Mouse (Mus musculus) heart, adult 2 months (tissue): Measurements from ENCODE around the gene Rassf2. TPM values are rescaled to one million over a fixed set of nuclear protein-coding genes. Genes with fewer than 3 reads are reported as not detected.
A peak's percentile ranks its signal among the peaks of the same experiment; 100 is the strongest.

Experiments used
- DNase-seq, 2 experiments: peaks; one replicate each; pipeline ENCODE4 v3.0.0; 2021
- H3K27ac ChIP-seq: fragments of 200-600 bp; 2 replicates; pipeline ENCODE4 v1.8.1; 2022
- H3K27me3 ChIP-seq: fragments of 200-500 bp; 2 replicates; pipeline ENCODE4 v1.6.1; 2012; ENCODE audit warnings: mild to moderate bottlenecking, low read length, inconsistent platforms, mixed read lengths; ENCODE audit not compliant: control insufficient read depth, insufficient read depth
- H3K36me3 ChIP-seq: fragments of 200-500 bp; 2 replicates; pipeline ENCODE4 v1.6.1; 2012; ENCODE audit warnings: low read length, inconsistent platforms; ENCODE audit not compliant: control insufficient read depth, insufficient read depth
- H3K4me1 ChIP-seq: fragments of 200-500 bp; 2 replicates; pipeline ENCODE4 v1.6.1; 2011; ENCODE audit warnings: low read length; ENCODE audit not compliant: control insufficient read depth, insufficient read depth
- H3K4me3 ChIP-seq: fragments of 200-600 bp; 2 replicates; pipeline ENCODE4 v1.8.1; 2022
- H3K79me2 ChIP-seq: fragments of 200-500 bp; replicated peaks from 2 replicates; pipeline ENCODE4 v1.6.1; 2012; ENCODE audit warnings: mild to moderate bottlenecking, inconsistent platforms, low read length, moderate library complexity, mixed read lengths; ENCODE audit not compliant: control insufficient read depth, insufficient read depth
- H3K9ac ChIP-seq: fragments of 200-500 bp; 2 replicates; pipeline ENCODE4 v1.6.1; 2012; ENCODE audit warnings: low read depth, mild to moderate bottlenecking, control low read depth, inconsistent platforms, low read length, mixed read lengths
- CTCF ChIP-seq: fragments of 200-600 bp; IDR thresholded peaks from 2 replicates; pipeline ENCODE4 v1.8.1; 2022; ENCODE audit warnings: antibody characterized with exemption, mild to moderate bottlenecking, moderate library complexity
- EP300 ChIP-seq: fragments of 200-500 bp; IDR thresholded peaks from 2 replicates; pipeline ENCODE4 v1.6.1; 2011; ENCODE audit warnings: low read depth, low read length, control low read depth; ENCODE audit not compliant: insufficient read depth
- POLR2A ChIP-seq: fragments of 200-500 bp; IDR thresholded peaks from 2 replicates; pipeline ENCODE4 v1.6.1; 2011; ENCODE audit warnings: mild to moderate bottlenecking, low read depth, low read length, control low read depth; ENCODE audit not compliant: insufficient read depth
- WGBS: fragments of 180-500 bp; shearing (Covaris S2); methylation state at CpG from one replicate; pipeline ENCODE4 v1.1.7; 2018; 5-methylcytosine and 5-hydroxymethylcytosine counted together
- intact Hi-C: fragments of 180-260 bp; cut with DNase I; formaldehyde crosslinking; loops from one replicate; pipeline ENCODE4 v1.15.1; 2025
- polyA plus RNA-seq: library from polyadenylated mRNA; depleted of rRNA; stranded (reverse); fragments of >200 nt; gene quantifications from 2 replicates; pipeline ENCODE4 v1.2.3, GENCODE M21; 2012
- total RNA-seq, 2 experiments: library from RNA; stranded (reverse); gene quantifications; 2 replicates each; pipeline ENCODE4 v1.2.3; 2021

Gene Rassf2
- total and polyA plus RNA-seq, 3 experiments = 6.0 to 11.5 (median 6.8) TPM

DNA sequence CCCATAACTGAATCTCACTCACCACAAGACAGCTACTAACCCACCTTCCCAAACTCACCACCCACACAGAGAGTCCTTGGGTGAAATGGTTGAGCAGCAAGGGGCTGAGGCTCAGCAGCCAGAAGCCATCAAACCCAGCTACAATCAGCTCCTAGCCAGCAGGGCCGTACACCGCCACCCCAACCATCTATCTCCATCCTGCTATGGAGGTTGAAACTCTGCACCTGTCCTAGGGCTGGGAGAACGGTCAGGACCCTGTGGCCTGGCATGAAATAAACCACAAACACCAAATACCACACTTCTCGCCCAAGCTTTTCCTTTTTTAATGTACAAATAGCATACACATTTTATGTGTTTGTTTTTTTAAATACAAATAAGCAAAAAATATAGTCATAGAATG is 6.0 kb downstream of the Rassf2 start:
- no peaks in the 10 kb centered on the region for H3K79me2 ChIP-seq
- intact Hi-C loops = no loop called here
- TF ChIP-seq POLR2A = no peak
- TF ChIP-seq CTCF = no peak
- no peak for TF ChIP-seq EP300
- no peaks in the 10 kb centered on the region for H3K27me3 ChIP-seq
- H3K4me3 ChIP-seq = no peak overlapping the region
- 95% methylated on average over 4 of the region's 4 CpGs for WGBS
- peaks cover 8% of the 10 kb centered on the region for H3K4me1 ChIP-seq
- H3K36me3 ChIP-seq = peaks cover 2% of the 10 kb centered on the region; the same call in 1 of the 2 replicates
- H3K9ac ChIP-seq = no peak overlapping the region
- no peak overlapping the region for H3K27ac ChIP-seq
- no peak for DNase-seq

DNA sequence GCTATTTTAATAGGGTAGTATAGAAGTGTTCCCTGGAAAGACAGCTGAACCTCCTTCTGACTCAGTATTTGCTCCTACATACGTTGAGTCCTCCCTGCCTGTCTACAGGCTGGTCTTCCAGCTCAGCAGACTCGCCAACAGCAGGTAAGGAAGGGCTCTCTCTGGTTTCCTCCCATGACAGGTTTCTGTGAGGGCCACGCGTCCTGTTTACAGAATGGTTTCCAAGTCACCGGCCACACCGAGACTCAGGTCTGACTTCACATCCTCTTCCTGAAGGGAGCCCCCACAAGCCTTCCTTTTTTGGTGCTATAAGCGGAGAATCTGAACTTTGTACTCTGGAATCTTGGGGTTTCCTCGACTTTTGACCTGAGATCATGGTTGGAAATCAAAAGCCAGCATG is 7.4 kb downstream of the Rassf2 start:
- peak overlapping the region; percentile 12; the same call in 1 of the 2 replicates for H3K27ac ChIP-seq
- peaks cover 8% of the 10 kb centered on the region for H3K4me1 ChIP-seq
- intact Hi-C loops = no loop called here
- no peaks in the 10 kb centered on the region for H3K27me3 ChIP-seq
- peaks cover 2% of the 10 kb centered on the region; the same call in 1 of the 2 replicates for H3K36me3 ChIP-seq
- TF ChIP-seq CTCF = no peak
- TF ChIP-seq POLR2A = no peak
- no peak for TF ChIP-seq EP300
- no peak overlapping the region for H3K9ac ChIP-seq
- H3K4me3 ChIP-seq = no peak overlapping the region
- peak in 1 of 2 experiments; percentile 58 for DNase-seq
- WGBS = 48% methylated on average over 8 of the region's 8 CpGs
- H3K79me2 ChIP-seq = no peaks in the 10 kb centered on the region

DNA sequence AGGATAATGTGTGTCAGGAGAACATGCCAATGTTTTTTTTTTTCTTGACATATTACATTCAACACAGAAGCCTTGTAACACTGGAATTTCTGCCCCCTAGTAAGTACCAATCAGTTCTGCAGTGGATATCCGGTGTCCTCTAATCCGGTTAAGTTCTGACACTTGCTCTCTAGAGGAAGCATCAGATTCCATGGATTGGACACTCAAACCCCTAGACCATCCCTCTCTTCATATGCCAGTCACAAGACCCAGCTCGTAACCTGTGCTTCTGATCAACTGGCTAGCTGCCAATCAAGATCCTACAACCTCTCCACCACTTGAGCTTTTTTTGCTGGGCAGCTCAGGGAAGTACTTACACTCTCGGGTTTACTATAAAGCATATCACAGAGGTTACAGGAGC is 8.4 kb downstream of the Rassf2 start:
- Histone ChIP-seq H3K27me3 (no peaks in the 10 kb centered on the region), H3K9ac (no peak overlapping the region), H3K79me2 (no peaks in the 10 kb centered on the region), H3K4me1 (peaks cover 8% of the 10 kb centered on the region), H3K4me3 (no peak overlapping the region), H3K36me3 (peaks cover 2% of the 10 kb centered on the region; the same call in 1 of the 2 replicates), H3K27ac (peak overlapping the region; percentile 40)
- DNase-seq = no peak
- intact Hi-C loops = no loop called here
- no peak for TF ChIP-seq EP300
- TF ChIP-seq CTCF = no peak
- TF ChIP-seq POLR2A = no peak
- WGBS = 61% methylated on average over 4 of the region's 4 CpGs

DNA sequence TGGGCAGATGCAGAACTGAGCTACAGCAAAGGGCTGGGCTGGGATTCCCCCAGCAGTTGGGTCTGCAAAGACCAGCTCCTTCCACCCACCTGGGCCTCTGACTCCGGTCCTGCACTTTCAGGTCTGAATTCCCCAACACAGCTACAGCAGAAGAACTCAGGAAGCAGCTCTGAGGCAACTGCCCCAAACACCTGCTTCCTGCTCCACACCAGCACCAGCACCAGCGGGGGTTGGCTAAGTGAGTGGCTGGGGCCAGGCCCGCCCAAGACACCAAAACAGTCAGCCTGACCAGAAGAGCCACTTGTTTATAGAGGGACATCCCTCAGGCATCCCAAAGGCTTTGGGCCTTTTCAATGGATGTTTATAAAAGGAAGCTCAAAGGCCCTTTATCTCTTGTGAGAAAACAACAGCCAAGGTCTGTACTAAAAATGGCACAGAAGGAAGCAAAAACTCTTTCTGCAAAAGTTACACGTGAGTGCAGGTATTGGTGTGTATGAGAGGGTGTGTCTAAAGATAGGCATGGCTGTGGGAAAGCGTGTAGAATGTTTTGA is 9.0 kb downstream of the Rassf2 start:
- Histone ChIP-seq H3K4me1 (peaks cover 8% of the 10 kb centered on the region), H3K36me3 (peaks cover 2% of the 10 kb centered on the region; the same call in 1 of the 2 replicates), H3K27me3 (no peaks in the 10 kb centered on the region), H3K4me3 (no peak overlapping the region), H3K9ac (no peak overlapping the region), H3K27ac (peak overlapping the region; percentile 40), H3K79me2 (no peaks in the 10 kb centered on the region)
- peak in 1 of 2 experiments; percentile 76 for DNase-seq
- TF ChIP-seq POLR2A = 0 out of 2 replicates have a peak, but pooled peaks have one; percentile 18
- TF ChIP-seq CTCF = no peak
- intact Hi-C loops = no loop called here
- WGBS = 34% methylated on average over 5 of the region's 5 CpGs

DNA sequence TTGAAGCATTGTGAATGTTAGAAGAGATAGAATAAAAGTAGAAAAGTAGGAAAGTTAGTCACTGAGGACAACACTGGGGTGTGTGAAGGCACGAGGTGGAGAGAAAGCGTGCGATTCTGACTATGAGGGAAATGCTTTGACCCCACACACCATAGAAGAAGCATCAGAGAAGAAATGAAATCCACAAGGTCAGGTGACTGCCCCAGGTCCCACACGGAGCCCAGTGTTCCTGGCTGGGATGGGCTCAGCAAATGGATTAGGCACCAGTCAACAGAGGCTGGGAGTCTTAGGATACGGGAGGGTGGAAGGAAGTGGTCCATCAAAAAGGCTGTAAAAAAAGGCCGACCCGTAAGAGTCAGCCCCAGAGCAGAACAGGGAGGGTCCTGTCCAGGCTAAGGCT is 9.6 kb downstream of the Rassf2 start:
- Histone ChIP-seq H3K9ac (no peak overlapping the region), H3K36me3 (peaks cover 2% of the 10 kb centered on the region; the same call in 1 of the 2 replicates), H3K79me2 (no peaks in the 10 kb centered on the region), H3K4me3 (no peak overlapping the region), H3K4me1 (peaks cover 8% of the 10 kb centered on the region), H3K27ac (peak overlapping the region; percentile 40), H3K27me3 (no peaks in the 10 kb centered on the region)
- DNase-seq = no peak
- WGBS = 70% methylated on average over 7 of the region's 7 CpGs
- intact Hi-C loops = no loop called here
- TF ChIP-seq POLR2A (no peak), EP300 (no peak), CTCF (no peak)

DNA sequence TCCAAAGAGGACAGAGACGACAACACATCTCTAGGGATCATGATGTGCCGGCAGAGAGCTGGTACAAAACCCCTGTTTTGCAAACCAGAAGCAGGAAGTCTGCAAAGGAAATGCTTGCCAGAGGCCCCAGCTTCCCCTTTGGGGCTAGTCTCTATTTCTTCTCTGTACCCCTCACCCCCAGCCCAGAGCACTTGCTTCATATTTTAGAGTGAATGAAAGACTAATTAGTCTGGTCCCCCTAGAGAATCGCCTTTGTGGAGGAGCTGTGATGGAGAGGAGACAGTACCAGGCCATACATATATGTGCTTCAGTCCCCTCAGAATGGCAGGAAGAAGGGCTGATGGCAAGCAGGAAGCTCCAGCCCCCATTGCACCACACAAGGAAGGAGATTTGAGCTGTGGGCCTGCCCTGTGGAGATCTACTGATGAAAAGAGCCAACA is 10.7 kb downstream of the Rassf2 start:
- H3K4me3 ChIP-seq = no peak overlapping the region
- TF ChIP-seq EP300 = no peak
- no peaks in the 10 kb centered on the region for H3K79me2 ChIP-seq
- intact Hi-C loops = no loop called here
- no peaks in the 10 kb centered on the region for H3K27me3 ChIP-seq
- no peak overlapping the region for H3K9ac ChIP-seq
- peak in 1 of 2 experiments; percentile 70 for DNase-seq
- no peak overlapping the region; the same call in 1 of the 2 replicates for H3K27ac ChIP-seq
- 54% methylated on average over 3 of the region's 3 CpGs for WGBS
- peaks cover 6% of the 10 kb centered on the region for H3K4me1 ChIP-seq
- peaks cover 2% of the 10 kb centered on the region; the same call in 1 of the 2 replicates for H3K36me3 ChIP-seq
